Mouse (Mus musculus) bone marrow macrophage, adult 2 months (primary cell): ENCODE measurements around the gene Tmem259. TPM values are rescaled to one million over a fixed set of nuclear protein-coding genes. Genes with fewer than 3 reads are reported as not detected.

Source experiments
- H3K27ac ChIP-seq: 2 replicates; pipeline ENCODE4 v1.5.1; 2012; ENCODE audit warnings: low read depth, low read length; ENCODE audit not compliant: insufficient read depth
- H3K4me1 ChIP-seq: 2 replicates; pipeline ENCODE4 v1.6.1; 2012; ENCODE audit warnings: low read length; ENCODE audit not compliant: control insufficient read depth, insufficient read depth
- H3K4me3 ChIP-seq: 2 replicates; pipeline ENCODE4 v1.5.1; 2012; ENCODE audit warnings: mild to moderate bottlenecking, low read length, moderate library complexity; ENCODE audit not compliant: insufficient read depth
- CTCF ChIP-seq: IDR thresholded peaks from 2 replicates; pipeline ENCODE4 v1.5.1; 2012; ENCODE audit warnings: low read depth, mild to moderate bottlenecking, low read length, moderate library complexity
- POLR2A ChIP-seq: IDR thresholded peaks from 2 replicates; pipeline ENCODE4 v1.6.1; 2012; ENCODE audit warnings: mild to moderate bottlenecking, low read depth, low read length, borderline replicate concordance
- polyA plus RNA-seq: library from polyadenylated mRNA; stranded (reverse); fragments of >200 nt; gene quantifications from 2 replicates; pipeline ENCODE4 v1.2.4, GENCODE M21; 2012; ENCODE audit not compliant: missing spikeins, insufficient read depth, insufficient read length

The Tmem259 gene
- polyA plus RNA-seq, 1 experiment = 101 TPM

- no peak overlapping the region for H3K4me3 ChIP-seq
- peaks cover 68% of the 10 kb centered on the region for H3K4me1 ChIP-seq
- TF ChIP-seq POLR2A (no peak), CTCF (no peak)
- H3K27ac ChIP-seq = peak overlapping the region; percentile 69
Measured at GRCm38 (mm10) chr10:79932736-79933135, 51.4 kb downstream of the Tmem259 start.

- peaks cover 62% of the 10 kb centered on the region for H3K4me1 ChIP-seq
- H3K27ac ChIP-seq = no peak overlapping the region
- H3K4me3 ChIP-seq = no peak overlapping the region
- no peak for TF ChIP-seq CTCF
- TF ChIP-seq POLR2A = no peak
Measured at GRCm38 (mm10) chr10:79931797-79932196, 52.3 kb downstream of the Tmem259 start.

DNA sequence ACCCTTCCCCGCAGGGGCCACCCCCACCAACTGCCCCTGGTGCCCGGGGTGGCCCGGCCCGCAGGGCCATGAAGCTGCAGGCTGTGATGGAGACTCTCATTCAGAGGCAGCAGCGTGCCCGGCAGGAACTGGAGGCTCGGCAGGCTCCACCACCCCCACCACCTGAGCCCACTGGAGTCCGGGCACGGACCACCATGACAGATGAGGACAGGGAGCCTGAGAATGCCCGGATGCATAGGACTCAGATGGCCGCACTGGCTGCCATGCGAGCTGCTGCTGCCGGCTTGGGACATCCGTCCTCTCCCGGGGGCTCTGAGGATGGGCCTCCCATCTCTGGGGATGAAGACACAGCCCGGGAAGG lies 53.3 kb downstream of the Tmem259 start:
- TF ChIP-seq CTCF (no peak), POLR2A (no peak)
- Histone ChIP-seq H3K27ac (no peak overlapping the region), H3K4me1 (peaks cover 56% of the 10 kb centered on the region), H3K4me3 (no peak overlapping the region)

GRCm38 (mm10) chr10:79929967-79930825 lies 53.9 kb downstream of the Tmem259 start:
- Histone ChIP-seq H3K4me1 (peaks cover 50% of the 10 kb centered on the region), H3K27ac (no peak overlapping the region), H3K4me3 (no peak overlapping the region)
- TF ChIP-seq POLR2A (no peak), CTCF (no peak)

GRCm38 (mm10) chr10:79928907-79929701 lies 55.0 kb downstream of the Tmem259 start:
- TF ChIP-seq CTCF = no peak
- peaks cover 42% of the 10 kb centered on the region for H3K4me1 ChIP-seq
- H3K27ac ChIP-seq = peak overlapping the region; percentile 33; the same call in 1 of the 2 replicates
- H3K4me3 ChIP-seq = peak overlapping the region; percentile 77

GRCm38 (mm10) chr10:79928030-79928694 lies 56.0 kb downstream of the Tmem259 start:
- Histone ChIP-seq H3K4me3 (peak overlapping the region; percentile 77), H3K4me1 (peaks cover 39% of the 10 kb centered on the region)
- TF ChIP-seq POLR2A (no peak), CTCF (no peak)

DNA sequence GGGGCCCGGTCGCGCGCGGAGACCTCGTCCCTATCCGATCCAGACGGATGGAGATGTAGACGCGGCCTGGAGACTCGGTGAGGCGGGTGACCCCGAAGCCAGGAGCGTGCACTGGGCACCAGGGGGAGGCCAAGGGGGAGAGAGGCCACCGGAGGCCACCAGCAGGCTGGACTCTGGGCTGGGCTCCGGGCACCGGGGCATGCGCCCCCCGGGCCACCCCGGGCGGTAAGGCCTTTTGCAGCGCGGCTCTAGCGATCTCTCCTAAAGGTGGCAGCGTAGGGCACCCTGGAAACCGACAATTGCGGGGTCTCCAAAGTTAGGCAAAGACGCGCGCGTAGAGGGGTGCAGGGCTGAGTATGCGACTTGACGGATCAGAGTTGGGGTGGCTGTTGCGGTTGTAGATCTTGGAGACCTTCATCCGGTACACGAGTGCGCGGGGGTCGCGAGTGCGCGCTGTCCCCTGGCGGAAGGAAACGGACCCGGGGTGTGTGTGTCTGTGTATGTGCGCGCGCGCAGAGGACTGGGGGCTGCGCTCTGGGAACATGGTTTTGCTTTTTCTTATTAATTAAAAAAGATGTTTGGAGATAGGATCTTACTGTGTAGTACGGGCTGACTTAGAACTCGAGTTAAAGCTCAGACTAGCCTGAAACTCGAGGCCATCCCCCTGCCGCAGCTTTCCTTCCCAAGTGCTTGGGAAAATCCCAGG lies 56.7 kb downstream of the Tmem259 start:
- peak overlapping the region; percentile 86 for H3K27ac ChIP-seq
- H3K4me3 ChIP-seq = peak overlapping the region; percentile 77
- H3K4me1 ChIP-seq = peaks cover 36% of the 10 kb centered on the region
- TF ChIP-seq POLR2A = no peak
- no peak for TF ChIP-seq CTCF

More at GRCm38 (mm10) chr10:79928030-79928694, 56.0 kb downstream of the Tmem259 start:
- H3K27ac ChIP-seq = peak overlapping the region; percentile 86

- H3K27ac ChIP-seq = peak within 1 kb of the TSS; percentile 86
- peak within 1 kb of the TSS; percentile 77 for H3K4me3 ChIP-seq
- TF ChIP-seq POLR2A = no peak
- no peak for TF ChIP-seq CTCF
- H3K4me1 ChIP-seq = peaks cover 28% of the 10 kb centered on the region
Measured at GRCm38 (mm10) chr10:79926491-79927323, 57.4 kb downstream of the Tmem259 start, which contains the start of gene Arid3a. Gene Arid3a, plus strand, starts transcription at chr10:79927043.

DNA sequence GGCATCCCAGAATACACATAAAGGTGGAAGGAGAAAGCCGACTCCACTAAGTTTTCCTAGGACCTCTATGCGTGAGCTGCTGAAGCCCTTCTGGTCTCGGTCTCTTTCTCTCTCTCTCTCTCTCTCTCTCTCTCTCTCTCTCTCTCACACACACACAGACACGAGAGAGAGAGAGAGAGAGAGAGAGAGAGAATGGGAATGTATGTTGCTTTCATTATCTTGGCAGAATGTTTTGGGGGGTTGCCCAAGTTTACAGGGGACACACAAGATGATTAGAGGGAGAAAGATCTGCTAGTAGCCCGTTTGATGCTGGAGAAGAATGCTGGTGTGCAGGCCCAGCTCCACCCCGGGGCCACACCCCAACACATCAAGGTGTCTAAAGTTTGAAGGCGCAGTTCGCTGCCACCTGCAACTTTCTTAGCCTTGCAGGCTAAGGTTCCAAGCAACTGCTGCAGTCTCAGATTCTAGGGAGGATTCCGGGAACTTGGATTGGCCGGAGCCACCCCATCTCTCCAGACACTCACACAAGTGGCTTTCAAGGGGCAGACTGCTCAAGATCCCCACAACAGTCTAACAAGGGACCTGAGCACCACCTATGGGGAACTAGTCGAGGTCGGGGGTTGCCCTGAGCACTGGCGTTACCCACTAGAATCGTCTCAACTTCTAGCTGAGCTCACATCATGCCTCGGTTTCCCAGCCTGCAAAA lies 58.2 kb downstream of the Tmem259 start:
- peak overlapping the region; percentile 31 for H3K27ac ChIP-seq
- H3K4me1 ChIP-seq = peaks cover 21% of the 10 kb centered on the region

More for the DNA sequence above, 58.2 kb downstream of the Tmem259 start:
- peak overlapping the region; percentile 77 for H3K4me3 ChIP-seq
- TF ChIP-seq CTCF = no peak
- no peak for TF ChIP-seq POLR2A
